Mouse (Mus musculus) urinary bladder, adult 2 months (tissue): ENCODE results near the gene Tsc22d1. TPM values are rescaled to one million over a fixed set of nuclear protein-coding genes. Genes with fewer than 3 reads are reported as not detected.

Experiments
- DNase-seq: peaks from one replicate; pipeline ENCODE4 v3.0.0; 2022; ENCODE audit warnings: low spot score
- polyA plus RNA-seq: library from polyadenylated mRNA; depleted of rRNA; stranded (reverse); fragments of >200 nt; gene quantifications from 2 replicates; pipeline ENCODE4 v1.2.3, GENCODE M21; 2012

Tsc22d1 gene
- polyA plus RNA-seq, 1 experiment = 266 TPM

DNA sequence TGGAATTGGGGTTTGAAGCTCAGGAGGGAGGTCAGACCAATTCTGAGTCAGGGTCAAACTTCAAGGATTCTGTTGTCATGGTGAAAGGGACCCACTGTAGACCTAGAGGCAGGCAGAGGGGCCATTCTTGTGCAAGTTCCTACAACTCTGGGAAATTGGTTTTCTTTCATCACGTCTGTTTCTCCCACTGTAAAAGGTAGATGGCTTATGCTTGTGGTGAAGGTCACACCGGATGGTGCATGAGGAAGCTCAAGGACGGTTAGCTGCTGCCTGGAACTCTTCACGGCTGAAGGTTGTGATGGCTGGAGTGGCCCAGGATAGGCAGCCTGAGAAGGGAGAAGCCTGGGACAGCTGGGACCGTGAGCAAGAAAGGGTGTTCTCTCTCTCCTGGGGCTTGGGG is 103.5 kb downstream of the Tsc22d1 start:
- DNase-seq = no peak

DNA sequence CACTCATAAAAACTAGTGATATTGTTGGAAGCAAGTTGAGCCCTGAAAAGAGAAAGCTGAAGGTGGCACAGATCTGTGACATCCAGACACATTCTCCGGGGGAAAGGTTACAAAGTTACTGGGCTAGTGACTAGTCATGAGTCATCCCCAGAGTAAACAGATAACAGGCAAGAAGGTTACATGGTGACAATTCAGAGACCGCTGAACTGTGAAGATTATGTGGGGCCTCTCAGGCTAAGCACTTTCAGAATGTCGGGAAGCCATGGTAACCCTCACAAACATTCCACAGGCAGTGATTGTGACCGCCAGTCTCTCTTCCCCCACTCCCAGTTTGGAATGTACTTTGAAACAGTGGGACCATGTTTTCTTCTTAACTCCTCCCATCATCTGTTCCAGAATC is 105.8 kb downstream of the Tsc22d1 start:
- no peak for DNase-seq

DNA sequence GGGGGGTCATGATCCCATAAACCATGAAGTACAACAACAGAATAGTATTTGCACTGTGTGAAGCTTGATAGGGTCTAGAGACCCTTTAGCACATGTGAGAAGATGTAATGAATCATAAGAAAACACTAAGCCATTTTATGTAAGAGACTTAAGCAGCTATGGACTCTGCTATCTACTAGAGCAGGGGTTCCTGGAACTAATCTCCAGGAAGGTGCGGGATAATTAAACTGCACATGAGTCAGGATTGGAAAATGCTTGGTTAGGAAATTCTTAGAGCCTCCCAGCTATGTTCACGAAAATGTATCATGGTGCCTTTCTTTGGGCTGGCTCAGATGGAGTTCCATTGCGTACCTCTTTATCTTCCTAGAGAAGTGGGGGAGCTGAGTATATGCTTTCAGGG is 106.5 kb downstream of the Tsc22d1 start:
- no peak for DNase-seq

DNA sequence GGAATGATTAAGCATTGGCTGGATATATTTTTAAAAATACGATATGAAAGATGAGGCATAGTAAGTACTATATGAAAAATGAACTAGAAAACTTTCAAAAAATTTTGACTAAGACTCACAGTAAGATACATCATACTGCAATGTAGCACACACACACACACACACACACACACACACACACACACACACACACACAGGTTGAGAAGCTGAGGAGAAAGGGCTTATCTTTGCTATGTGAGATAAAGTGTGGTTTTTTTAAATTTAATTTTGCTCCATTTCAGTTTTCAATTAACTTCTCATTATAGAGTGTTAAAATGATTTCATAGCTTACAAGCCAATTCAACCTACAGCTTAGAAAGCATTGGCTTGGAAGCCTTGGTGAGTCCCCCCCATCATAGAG is 108.6 kb downstream of the Tsc22d1 start:
- DNase-seq = no peak

DNA sequence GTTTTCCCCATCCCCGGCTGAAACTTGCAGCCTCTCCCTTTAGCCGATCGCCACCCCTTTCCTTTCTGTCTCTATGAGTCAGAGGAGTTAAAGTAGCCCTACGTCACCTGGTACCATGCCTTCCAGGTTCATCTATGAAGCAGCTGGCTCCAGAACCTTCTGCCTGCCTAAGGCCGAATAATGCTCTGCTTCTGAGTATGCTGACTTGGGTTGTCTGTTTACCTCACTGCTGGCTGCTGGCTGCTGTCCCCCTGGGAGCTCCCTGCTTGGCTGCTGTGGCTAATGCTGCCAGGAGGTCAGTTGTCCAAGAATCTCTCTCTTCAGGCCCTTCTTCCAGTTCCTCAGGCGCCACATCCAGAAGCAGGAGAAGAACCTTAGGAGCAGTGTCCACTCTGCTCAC is 111.7 kb downstream of the Tsc22d1 start:
- no peak for DNase-seq

DNA sequence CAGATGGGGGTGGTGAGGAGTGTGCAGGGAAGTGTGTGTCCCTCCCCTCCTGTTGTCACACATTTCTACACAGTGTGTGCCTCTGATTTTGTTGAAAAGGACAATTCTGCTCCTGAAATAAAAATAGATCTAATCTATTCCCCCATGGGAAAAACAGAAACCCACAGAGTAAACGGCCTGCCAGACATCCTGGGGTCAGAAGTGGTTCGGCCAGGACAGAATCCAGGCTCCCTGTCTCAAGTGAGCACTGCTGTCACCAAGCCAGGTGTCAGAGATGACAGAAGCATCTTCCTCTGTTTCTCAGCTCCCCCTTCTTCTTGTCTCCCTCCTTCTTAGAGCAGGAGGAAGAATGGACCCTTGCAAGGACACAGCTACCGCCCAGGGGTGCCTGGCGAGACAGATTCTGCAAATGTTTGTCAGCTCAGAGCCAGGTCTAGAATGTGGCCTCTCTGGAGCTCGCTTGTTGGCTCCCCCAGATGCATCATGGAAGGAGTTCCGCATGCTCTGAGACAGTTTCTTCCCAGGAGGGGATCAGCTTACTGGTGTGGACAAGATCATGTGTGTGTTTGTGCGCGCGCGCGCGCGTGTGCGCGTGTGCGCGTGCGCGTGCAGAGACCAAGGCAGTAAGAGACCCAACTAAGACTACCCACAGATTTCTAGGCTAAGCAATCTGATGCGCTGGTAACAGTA is 112.4 kb downstream of the Tsc22d1 start:
- DNase-seq = no peak

DNA sequence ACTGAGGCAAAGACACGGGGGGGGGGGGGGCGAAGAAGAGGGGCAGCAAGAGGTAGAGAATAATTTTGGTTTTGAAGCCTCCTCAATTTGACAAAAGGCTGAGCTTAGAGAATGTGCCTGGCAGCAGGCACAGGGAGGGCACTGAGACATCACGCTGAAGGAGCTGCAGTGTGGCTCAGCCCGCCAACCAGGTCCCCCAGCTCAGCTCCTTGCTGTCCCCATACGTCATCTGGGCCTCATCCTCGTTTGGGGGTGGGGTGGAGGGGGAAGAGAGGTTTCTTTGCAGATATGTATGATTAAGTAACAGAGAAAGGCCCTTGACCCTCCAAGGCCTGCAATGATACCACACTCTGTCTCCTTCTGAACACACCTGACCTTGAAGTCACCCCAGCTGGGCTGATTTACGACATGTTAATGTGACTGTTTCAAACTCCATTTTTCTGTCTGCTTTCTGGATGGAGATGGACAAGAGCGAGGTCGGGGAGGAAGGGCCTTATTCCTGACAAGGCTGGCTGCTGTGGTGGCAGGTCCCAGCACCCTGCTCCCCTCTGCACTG is 113.1 kb downstream of the Tsc22d1 start:
- DNase-seq = no peak

DNA sequence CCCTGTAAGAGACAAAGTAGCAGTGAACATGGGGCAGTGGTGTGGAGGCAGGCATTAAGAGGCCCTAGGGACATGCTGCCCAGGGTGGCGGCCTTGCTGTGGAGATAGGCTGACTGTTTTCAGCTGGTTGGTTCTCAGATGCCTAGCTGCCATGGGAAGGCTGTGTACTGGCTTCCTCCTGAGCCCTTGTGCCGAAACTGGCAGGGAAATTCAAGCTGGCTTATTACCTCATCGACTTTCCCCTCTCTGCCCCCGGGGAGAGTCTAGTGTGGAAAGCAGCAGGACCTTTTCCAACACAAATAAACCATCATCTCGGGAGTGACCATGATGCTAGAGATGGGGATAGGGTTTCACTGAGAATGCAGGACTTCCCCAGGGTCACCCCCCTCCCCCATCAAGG is 113.9 kb downstream of the Tsc22d1 start:
- no peak for DNase-seq

DNA sequence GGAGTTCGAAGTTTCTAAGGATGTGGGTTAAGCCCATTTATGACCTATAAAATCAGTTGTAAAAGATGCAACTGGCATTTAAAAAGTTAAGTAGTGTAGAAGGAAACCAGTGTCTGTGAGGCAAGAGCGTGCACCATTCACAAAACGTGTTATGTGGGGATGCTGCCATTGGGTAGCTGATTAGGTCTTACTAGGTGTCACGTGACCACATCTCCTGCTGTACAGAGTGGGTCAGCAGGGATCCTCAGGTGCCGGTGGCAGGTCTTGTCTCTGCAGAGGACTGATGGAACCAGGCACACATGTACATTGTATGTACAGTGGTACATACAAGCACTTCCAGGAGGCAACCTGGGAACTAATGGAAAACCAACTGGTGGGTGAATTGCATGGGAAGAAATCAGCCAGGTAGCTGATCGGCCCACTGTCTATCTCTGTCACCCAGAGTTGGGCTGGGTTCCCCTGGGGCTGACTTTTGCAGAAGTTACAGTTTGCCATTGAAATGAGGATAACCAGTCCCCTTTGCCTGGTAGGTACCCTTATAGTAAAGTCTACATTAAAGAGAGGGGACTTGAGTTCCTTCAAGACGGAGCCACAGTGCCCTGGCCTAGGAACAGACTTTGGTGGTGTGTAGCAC is 116.4 kb downstream of the Tsc22d1 start:
- no peak for DNase-seq

DNA sequence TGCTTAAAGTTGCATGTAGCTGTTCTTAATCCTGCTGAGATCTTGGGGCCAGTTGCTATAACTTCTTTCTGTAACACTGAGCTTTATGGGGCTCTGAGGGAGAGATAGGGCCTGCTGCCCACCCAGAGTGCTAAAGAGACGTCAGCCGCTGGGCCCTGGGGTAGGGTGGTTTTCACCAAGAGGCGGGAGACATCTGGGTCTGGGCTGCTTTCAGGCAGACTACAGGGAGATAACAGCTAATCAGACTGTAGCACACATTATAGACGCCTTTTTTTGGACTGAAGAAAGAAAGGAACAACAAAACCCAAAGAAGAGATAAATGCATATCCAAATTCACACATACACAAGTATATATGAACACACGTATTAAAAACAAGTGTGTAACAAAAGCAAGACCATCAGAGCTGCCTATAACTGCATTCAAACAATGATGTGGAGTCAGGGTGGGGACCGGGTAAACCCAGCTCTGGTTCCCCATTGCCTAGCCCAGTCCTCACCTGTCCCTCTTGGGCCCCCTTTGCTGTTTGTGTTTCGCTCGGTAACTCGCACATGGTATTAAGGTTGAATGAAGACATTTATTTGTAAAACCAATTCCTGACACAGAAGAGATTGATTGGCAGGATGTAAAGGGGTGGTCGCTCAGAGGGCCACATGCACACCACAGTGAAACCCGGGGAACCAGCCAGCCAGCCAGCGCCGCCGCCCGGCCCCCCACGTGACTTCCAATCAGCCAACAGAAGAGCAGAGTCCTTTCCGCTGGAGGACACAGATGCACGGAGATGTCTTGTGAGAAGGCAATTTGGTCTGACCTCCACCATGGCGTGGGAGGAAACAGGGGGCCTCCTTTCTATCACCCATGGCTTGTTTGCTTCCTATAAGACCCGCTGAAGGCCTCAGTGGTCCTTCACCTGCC is 117.8 kb downstream of the Tsc22d1 start:
- no peak for DNase-seq

DNA sequence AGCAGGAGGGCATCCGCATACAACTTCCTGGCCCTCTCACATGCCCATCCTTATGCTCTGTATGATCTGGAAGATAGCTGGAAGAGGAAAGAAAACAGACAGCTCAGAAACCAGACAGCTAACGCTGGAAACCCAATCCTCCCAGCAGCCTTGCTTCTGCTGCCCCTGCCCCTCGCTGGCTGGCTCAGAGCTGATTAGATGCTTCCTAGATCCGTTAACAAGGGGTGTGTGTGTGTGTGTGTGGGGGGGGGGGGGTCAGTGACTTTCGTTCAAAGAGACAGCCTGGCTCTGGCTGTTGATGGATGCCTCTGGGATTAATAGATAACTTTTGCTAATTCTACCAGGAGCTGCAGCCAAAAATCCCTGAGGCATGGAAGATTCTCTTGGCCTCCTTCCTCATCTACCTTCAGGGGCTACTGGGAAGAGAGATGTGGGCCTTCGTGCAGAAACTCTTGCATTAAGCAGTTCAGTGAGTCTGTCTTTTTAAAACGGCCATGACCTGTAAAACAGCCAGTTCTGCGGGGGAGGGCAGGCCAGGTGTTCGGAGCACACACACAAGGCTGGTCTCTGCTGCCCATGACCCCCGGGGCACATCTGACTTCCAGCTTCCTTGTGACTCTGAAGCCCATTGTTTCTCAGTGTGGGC is 118.5 kb downstream of the Tsc22d1 start:
- no peak for DNase-seq

DNA sequence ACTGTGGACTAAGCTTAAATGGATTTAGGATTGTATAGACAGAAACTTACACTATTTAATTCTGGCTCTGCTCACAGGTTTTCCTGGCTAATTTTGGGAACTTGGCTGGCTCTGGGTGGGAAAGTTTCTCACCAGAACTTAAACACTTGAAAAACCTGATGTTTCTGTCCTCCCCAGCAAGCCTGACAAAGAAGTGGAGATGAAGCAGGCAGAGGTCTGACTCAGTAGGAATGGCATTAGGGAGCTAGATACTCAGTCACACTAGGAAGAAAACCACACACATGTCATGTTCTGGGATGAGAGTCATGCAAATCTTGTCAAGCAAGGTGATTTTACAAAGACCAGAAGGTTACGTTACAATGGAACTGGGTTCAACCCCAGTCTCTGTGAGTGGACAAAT is 120.3 kb downstream of the Tsc22d1 start:
- no peak for DNase-seq

DNA sequence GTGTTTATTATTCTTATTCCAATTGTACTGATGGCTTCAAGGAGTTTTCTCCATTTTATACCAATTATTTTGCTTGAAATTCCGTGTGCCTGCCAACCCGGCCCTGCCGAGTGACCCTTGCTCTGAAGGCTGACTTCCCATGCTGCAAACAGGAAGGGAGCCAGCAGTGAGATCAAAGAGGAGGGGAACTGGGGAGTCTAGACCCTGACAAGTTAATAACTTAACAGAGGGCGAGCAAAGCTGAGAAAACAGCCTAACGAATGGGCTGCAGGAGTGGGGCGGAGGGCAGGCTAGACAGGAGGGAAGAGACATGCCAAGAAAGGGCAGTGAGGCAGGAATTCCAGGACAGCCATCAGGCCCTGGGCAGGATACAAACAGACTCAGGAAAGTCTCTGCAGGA is 122.2 kb downstream of the Tsc22d1 start:
- no peak for DNase-seq

DNA sequence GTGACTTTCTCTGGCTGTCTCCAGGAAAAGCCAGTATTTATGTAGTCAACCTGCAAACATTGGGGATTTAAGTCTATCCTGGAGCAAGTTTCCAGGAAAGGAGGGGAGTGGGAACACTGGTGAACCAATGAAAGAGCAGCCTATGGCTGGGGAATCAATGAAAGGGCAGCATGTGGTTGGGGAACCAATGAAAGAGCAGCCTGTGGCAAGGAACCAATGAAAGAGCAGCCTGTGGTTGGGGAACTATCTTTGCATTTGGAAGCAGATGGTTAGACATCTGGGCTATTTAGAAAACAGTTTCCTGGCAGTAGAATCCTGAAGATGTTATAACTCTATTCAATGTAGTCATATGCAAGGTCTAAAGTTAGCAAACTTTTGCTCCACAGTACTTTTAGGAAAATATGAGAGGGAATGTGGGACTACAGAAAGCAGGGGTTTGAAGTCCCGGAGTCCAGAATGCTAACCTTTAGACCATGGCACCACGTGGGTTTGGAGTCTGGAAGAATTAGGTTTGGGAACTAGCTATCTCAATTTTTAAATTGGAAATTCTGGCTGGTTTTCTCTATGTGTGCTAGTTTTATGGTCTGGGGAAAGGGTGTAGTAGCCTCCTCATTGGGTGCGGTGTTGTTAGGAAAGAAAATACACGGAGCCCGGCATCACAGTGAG is 125.4 kb downstream of the Tsc22d1 start:
- DNase-seq = no peak

DNA sequence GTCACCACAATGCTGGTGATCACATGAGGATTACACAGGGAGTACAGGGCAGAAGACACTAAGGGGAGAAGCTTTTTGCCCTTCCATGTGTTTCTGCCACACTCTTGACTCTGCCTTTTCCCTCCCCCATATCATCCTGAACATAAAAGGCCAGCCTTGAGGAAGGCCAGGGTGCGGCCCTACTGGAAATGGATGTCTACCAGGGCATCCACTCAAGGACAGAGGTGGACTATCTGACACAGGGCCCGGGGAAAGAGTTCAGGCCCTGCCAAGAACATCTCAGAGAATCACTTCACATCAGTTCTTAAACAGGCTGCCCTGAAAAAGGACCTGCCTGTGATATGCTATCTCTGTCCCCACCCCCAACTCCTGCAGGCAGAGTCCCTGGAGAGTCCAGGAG is 126.6 kb downstream of the Tsc22d1 start:
- DNase-seq = no peak

DNA sequence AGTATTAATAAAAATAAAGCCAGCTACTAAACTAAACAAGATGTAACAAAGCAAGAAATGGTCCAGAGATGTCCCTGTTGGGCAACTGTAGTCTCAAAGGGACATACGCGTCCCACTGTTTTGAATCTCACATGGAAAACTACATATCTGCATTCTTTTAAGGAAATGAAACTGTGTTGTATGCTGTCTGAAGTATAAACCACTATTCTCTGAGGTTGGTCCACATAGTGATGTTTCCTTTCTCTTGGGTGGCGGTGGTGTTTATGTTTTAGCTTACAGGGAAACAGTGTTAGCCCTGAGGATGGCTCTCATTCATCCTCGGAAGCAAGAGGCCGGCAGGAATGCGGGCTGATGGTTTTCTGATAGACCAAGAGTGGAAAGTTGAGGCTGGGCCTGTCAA is 129.4 kb downstream of the Tsc22d1 start:
- no peak for DNase-seq

DNA sequence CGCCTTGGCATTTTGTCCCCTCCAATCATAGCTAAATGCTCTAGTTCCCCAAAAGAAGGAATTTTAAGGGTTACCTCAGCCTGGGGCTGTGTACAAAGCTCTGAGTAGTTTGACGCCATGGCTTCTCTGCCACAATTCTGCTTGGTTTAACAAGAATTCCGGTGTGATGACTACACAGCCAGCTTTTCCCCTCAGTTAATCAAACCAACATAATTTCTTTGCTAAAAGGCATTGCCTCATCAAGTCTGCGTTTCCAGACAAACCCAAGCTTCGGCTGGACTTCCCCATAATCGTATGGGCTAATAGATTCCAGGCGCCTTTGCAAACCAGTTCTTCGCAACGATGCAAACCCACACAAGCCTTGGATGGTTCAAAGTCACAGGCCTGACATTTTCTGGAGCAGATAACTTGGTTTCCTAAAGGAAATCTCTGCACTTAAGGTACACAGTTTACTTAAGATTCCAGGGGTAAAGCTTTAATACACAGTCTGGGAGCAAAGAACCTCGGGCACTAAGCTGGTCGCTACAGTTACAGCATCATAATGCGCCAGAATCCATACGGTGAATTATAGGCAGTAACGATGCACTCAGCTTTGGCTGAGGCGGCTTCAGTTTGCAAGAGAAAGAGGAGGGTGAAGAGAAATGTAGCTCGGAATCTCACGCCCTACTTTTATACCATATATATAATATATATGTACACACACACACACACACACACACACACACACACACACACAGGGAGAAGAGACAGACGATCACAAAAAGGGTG is 140.7 kb downstream of the Tsc22d1 start:
- no peak for DNase-seq

DNA sequence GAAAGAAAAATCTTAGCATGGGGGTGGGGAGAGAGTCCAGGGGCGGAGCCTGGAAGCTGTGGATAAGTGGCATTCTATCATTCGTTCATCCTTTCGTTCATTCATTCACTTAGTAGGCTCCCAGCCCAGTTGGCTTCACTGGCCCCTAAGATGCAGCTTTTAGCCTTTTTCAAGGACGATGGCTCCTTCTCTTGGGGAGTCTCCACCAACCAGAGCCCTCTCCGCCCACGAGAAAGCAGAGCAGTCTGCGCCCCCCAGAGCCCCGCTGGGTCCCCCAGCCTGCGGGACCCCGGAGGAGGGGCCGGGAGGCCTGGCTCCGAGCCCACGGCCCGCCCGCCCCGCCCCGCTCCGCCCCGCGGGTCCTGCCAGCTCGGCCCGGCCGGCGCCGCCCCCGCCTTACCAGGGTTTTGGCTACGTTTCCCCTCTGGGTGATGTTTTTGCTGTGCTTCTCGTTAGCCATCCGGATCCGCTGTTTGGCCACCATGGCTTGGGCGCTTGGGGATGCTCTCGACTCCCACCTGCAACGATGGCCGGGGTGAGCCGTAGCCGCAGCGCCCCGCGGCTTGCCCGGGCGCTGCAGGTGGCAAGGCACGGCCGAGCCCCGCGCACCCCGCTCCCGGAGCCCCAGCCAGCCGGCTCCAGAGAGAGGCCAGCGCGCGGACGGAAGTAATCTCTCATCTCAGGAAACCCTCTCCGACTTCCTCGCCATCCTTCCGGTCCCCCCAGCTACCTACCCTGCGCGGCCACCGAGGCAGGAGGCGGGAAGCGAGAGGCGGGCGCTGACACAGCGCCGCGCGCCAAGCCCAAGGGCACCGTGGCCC is 141.5 kb downstream of the Tsc22d1 start:
- peak; percentile 49 for DNase-seq

DNA sequence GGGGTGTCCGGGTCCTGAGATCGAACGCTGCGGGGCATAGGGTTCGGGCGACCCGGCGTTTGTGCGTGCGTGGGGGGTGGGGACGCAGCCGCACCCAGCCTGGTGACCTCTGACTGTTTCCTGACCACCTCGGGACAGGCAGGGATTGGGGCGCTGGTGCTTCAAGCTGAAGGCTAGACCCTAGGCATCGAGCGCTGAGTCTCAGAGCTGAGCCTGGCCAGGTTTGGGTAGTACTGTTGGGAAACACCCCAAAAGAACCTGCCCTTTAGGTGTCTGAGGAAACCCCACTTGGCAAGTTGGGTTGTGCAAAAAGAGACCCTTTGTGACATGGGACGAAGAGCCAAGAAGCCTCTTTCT is 142.1 kb downstream of the Tsc22d1 start, which contains the start of gene Serp2:
Gene Serp2, minus strand, starts transcription at position 38 of the 357 bp plus-strand sequence.
- DNase-seq = no peak
